Mouse (Mus musculus): ENCODE results near the gene Crmp1.

The Crmp1 gene

DNA sequence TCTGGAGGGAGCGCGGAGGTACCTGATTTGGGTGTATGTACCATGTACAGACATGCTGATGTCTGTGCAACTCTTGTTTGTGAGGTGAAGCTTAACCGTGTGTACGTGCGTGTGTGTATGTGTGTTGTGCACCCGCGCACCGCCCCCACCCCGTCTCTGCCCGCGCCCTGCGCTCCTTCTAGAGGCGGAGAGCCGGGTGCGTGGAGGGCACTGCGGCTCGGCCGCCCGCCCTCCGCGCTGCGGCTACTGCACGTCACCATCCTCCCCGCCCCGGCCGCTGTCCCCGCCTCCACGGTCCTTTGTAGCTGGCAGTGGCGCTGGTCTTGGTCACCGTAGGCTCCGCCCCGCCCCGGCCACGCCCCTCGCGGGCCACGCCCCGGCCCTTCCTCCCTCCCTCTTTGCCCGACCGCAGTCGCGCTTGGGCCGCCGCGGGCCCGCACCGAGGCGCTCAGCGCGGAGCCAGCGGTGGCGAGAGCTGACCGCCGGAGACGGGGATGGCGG lies at the start of gene Crmp1:
TSS of gene Crmp1 (plus strand) at position 290 of the 501 bp plus-strand sequence.
- no peak for DNase-seq (ENCODE audit: extremely low read depth, low read depth)

DNA sequence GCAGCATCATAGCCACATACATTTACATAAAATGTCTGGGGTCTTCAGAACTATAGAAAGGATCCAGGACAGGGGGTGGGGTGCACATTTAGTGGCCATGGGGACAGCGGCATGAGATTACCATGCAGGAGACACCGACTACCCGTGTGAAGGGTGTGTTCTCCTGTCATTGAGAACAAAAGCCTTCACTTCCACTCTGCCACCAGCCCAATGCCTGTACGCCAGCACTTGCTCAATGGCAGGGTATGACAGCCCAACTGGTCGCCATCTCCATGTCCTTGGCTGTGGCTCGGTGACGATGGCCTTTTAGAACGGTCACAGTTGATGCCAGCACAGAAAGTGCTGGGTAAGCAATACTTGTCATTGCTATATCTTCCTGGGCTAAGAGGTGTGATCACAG lies 45.5 kb upstream of the Crmp1 start:
- no peak for DNase-seq (ENCODE audit: extremely low read depth, low read depth)

DNA sequence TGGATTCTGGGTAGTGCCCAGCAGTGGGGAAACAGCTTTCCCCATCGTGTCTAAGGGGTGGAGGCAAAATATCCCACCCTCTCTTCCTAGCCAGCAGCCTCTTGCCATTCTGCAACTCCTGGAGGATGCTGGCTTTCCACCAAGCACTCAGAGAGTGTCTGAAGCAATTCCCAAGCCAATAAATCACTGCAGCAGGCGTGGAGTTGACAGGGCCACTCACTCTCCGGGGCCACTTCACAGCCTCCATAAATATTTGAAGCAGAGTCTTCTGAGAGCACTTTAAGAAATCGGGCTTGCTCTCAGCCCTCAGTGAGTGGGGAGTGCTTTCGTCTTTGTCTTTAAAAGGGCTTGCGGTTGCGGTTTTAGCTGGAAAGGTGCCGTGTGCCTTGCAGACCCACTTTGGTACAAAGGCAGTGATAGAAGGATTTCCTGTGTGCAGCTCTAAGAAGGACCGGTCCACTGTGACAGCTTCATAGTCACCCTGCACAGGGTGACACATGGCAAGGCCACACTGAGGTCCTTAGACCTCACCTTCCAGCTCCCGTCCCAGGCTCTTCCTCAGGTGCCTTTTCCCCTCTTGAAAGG lies 45.0 kb upstream of the Crmp1 start:
- no peak for DNase-seq (ENCODE audit: extremely low read depth, low read depth)

DNA sequence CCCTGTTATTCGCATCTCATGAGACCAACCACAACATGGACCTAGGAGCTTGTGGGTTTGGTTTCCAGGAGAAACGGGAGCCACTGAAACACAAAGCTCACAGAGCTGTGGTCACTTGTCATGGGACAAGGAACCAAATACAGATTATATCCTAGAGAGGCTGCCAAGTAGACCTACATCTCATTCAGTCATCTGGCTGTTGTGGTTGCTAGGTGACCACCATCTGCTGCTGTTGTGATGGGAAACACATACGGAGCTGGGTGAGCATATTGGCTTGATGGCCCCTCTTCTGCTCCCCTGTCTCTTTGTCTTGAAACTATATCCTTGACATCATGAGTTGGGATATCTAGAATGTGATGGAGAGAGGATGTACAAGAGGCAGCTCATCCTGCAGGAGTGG lies 44.3 kb upstream of the Crmp1 start:
- DNase-seq (ENCODE audit: extremely low read depth, low read depth) = no peak

DNA sequence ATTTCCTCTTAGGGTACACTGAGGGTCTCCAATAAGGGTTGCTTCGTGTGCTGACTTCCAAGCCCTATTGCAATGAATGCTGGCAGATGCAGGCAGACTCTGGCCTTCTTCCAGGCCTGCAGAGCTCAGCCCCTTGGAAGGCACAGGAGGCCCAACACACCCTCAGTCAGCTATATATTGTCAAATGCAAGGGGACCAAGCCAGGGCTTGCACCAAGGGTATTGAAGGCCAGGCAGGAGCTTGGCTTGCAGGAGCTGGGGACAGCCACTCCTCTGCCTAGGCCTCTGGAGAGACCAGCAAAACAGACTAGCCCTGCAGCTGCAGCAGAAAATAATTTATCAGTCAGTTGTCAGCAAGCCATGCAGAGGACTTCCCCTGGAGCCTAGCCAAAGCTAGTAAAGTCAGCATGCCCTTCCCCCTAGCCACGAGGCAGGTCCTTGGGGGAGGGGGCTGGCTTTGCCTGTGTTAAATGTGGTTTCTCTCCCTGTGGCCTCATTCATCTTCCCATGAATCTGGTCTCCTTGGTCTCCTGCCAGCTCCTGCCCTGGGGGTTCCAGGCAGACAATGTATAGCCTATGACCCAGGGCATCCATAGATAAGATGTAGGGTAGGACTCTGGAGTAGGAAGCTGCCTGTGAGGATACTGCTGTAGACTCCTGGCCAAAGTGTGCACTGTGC lies 43.6 kb upstream of the Crmp1 start:
- no peak for DNase-seq (ENCODE audit: extremely low read depth, low read depth)

DNA sequence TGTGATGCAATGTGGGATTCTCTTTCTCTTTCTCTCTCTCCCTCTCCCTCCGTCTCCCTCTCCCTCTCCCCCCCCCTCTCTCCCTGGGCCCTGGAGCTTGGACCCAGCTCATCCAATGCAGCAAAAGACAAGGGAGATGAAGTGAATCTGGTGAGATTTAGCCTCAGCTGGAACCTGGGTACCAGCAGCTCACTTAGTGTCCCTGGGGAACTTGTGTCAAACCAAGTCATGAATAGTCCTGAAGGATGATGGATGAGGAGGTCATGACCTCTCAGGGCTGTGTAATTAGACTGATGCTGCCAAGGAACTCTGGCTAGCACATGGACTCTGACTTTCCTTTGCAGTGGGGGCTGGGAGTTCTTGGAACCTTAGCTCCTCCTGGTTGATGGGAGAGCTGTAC lies 39.5 kb upstream of the Crmp1 start:
- no peak for DNase-seq (ENCODE audit: extremely low read depth, low read depth)

DNA sequence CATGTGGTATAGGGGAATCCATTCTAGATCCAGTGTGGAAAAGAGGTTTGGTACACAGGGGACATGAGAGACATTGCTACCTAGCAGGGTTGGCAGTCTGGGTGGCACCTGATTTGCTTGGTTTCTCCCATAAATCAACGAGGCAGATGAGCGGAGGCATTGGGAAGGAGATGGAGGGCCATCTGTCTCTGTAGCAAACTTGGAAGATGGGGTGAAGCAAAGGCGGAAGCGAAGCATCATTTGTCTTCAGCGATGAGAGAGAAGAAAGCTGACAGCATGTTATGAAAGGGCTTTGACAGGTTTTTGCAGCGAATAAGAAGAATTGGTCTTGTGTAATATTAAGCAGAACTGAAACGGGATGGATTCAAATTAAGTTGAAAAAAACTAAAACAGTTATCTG lies 36.9 kb upstream of the Crmp1 start:
- no peak for DNase-seq (ENCODE audit: extremely low read depth, low read depth)

DNA sequence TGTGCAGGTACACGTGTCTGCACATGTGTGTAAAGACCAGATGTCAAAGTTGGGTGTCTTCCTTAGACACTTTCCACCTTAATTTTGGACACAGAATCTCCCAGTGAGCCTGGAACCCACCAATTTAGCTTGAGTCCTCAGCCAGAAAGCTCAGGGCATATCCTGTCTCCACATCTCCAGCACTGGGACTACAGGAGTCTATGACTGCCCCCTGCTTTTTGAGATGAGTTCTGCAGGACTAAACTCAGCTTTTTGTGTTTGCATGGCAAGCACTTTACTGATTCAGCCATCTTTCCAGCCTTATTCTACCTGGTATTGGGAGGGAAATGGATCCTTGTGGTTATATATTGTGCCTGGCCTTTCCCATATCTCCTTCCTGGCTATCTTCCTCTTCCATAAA lies 36.3 kb upstream of the Crmp1 start:
- DNase-seq (ENCODE audit: extremely low read depth, low read depth) = no peak

DNA sequence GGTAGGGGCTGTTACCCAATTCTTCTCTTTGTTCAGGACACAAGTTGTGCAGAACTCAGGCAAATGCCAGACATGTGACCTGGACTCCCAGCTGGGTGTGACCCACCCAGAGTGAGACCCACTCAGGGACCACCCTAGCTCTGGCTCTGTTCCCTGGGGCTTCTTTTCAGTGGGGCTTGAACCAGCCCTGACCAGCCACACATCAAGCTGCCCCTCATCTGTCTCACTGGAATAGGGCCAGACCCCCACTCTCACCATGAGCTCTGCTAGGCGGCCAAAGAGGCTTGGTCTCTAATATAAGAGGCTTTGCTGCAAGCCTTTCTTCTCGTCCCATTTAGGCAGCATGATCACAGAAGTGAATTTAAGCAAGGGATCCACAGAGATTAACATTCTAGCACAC lies 35.4 kb upstream of the Crmp1 start:
- DNase-seq (ENCODE audit: extremely low read depth, low read depth) = no peak

DNA sequence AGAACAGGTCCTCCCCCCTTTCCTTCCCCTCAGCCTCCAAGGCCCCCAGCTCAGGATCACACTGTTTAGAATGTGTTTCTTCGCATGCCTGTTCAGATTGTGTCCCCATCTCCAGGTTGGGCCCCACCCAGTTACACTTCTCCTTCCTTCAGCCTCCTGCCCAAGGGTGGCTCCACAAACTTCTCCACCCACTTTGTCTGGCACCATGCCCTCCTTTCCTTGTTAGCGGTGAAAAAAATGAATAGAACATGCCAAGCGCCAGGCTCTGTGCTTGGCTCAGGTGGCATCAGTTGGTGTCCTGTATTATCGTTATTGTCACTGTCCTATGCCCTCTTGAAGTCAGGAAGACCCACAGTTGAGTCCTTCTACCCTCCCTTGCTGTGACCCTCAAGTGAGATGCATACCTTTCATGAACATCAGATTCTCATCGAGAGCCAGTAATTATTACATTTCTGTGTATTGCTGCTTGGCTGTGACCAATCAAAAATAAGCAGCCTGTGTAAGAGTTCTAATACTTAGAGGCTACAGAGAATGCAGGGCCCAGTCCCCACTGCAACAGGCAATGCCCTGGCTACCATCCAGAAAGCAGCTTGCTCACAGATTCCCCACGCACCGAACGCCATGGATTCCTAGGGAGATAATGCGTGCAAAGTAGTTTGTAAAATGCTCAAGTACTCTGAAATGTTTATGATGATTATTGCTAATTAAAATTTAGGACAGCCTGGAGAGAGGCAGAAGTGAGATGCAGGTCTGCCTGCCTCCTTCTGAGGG lies 28.6 kb upstream of the Crmp1 start:
- DNase-seq (ENCODE audit: extremely low read depth, low read depth) = no peak

DNA sequence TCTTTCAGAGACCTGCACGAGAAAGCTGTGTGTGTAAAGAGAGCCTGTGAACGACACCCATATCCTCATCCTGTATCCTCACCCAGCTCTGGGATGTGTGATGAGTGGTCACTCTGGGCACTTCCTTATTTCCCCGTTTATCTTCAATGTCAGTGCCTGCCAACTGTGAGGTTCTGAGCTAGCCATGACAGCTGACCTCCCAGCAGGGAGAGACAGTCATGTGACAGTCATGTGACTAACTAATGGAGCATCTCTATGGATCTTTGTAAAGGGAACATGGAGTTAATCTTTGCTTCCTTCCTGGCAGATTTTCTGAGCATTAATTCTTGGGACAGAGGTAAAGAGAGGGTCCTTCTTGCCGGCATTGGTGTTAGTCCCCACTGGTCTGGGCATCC lies 28.0 kb upstream of the Crmp1 start:
- DNase-seq (ENCODE audit: extremely low read depth, low read depth) = no peak

DNA sequence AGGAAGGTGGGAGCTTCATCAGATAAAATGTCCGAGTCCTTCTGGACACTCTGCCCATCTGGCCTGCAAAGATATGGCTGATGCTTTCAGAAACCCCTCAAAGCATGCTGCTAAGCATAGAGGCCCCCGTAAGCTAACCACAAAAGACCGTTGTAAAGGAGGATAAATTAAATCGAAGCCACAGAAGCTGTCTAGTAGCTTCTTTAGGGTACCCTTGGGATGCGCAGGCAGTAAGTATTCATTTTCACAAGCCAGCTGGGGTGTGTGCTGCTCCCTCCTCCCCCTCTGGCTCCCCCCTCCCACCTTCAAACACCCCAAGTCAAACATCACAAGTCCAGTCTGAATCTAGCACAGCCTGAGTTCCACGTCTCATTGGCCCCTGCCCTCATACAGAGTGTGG lies 27.1 kb upstream of the Crmp1 start:
- DNase-seq (ENCODE audit: extremely low read depth, low read depth) = no peak

DNA sequence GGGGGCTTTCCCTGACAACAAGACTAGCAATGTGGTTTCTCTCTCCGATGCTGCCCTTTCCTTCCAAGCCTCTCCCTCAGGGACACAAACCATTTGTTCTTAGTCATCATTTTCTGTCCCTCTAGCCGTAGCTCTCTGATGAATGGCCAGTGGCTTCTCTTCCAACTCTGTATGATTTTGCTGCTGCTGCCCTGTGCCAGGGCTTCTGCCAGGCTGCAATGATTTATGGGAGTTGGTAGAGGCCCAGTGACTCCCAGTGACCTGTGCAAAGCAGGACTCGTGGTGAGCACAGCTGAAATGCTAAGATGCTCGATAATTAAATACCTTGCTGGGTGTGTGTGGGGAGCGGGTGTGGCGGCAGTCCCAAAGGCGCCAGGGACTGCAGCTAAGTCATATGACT lies 26.5 kb upstream of the Crmp1 start:
- DNase-seq (ENCODE audit: extremely low read depth, low read depth) = no peak

DNA sequence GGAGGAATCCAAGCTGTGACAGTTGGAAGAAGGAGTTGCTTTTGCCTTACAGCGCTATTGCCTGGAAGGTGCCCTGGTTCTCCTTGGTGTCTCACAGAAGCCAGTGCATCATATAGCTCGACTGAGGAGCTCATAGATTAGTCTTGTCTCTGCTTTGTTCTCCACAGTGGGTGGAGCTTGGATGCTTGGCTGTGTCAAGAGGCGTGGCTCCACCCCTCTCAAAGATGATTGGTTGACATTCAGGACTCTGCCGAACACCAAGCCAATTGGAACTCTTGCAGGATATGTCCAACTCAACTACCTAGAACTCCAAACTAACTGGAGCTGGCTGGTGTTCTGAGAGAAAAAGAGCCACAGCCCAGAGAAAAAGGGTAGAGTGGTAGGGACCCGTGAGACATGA lies 22.1 kb upstream of the Crmp1 start:
- DNase-seq (ENCODE audit: extremely low read depth, low read depth) = no peak

DNA sequence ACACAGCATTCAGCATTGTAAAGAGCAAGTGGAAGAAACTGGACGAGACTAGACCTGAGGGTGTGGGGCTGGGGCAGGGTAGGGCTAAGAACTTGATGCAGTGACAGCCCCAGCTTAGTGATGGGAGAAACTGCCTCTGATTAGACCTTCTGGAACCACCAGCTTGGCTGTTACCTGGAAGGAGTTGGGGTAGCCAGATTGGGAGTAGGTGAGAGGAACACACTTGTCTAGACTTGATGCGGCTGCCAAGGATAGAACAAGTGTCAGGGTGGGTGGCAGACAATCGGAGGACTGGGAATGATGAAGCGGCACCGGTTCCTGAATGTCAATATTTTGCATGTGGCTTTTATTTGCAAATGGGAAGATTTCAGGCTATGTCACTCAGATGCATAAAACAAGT lies 21.2 kb upstream of the Crmp1 start:
- DNase-seq (ENCODE audit: extremely low read depth, low read depth) = no peak

DNA sequence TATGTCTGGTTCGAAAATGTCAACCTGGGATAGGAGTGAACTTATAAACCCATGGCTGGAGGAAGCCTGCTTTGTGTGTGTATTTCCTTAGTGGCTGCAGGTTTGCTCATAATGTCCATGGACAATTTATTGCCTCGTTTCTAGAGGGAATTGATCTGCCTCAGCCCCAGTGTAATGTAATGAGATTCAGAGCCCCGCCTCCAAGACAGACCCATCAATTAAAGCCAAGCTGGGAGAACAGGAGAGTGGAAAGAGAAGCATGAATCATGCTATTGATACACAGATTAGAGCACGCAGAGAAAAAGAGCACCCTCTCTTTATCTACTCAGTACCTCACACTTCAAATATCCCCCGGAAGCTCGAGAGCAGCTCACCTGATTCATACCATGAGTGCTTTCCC lies 20.2 kb upstream of the Crmp1 start:
- no peak for DNase-seq (ENCODE audit: extremely low read depth, low read depth)

DNA sequence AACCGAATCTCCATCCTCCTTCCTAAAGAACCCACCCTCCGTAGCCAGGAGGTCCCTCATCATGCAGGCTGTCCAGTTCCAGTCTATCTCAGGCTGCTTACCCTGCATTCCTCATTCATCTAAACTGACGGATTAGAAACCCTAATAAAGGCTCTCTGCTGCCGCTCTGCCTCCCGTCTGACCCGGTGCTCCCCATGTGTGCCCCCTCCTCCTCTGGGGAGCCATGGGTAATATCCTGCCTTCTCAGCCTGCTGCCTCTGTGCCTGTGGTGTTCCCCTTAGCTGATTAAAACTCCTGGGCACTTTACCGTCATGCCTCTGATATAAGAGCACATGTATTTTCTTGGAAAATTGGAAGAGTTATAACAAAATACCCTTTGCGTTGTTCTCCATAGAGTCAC lies 19.4 kb upstream of the Crmp1 start:
- DNase-seq (ENCODE audit: extremely low read depth, low read depth) = no peak

DNA sequence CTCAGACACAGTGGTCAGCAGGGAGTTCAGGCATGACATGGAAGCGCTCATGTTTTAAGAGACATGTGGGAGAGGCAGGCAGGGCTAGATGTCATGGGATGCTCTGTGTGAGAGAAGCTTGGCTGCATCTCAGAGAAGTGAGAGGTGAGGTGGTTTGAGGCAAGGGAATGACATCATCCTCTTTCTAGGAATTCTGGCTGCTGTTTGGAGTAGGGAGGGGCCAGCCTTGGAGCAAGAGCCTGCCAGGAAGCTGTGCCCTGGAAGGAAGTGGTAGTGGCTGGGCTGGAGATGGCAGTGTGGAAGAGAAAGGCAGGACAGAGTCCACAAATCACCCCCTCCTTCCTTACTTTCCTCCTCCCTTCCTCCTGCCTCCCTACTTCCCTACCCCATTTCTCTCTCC lies 16.0 kb upstream of the Crmp1 start:
- no peak for DNase-seq (ENCODE audit: extremely low read depth, low read depth)

DNA sequence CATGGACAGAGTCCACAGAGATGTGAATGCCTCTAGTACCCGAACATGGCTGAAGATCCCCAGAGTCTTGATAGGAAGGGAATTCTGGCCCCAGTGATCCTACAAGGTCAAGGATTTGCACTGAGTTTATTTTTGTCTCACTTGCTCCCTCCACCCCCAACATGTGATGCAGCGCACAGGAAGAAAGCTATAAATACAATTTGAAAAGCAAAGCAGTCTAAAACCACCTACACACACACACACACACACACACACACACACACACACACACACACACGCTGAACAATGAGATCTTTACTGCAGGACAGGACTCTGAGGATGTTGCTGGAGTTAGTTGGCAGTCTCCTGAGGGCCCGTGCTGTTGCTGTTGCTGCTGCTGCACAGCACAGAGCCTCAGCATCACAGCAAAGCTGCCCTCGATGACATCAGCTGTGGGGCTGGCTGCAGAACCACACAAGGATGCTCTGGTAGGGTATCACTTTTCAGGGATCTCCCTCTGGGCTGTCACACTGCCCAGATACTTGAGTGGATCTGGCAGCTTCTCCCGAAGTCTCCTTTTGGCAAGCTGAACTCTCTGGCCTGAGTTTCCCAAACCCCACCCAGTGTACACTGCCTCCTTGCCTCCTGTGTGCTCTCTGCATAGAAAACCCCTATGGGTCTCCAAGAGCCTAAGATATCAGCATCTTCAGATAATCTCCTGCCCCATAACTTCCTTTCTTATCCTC lies 13.6 kb upstream of the Crmp1 start:
- DNase-seq (ENCODE audit: extremely low read depth, low read depth) = no peak

DNA sequence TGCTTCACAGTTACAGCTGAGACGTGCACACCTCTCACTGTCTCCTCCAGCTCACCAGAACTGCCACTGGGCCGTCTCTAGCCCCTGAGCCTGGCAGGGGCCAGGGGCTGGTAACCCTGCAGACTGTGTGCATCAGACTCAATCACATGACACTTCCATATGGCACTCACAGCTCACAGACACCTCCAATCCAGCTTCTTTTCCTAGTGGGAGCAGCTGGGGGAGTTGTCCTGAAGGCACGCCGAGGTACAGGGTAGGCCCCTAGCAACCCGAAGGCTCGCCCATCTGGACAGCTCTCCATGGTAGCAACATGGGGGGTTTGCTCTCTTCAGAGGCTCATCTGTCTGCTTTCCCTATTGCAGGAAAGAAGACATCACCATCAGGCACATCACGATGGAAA lies 12.8 kb upstream of the Crmp1 start:
- DNase-seq (ENCODE audit: extremely low read depth, low read depth) = no peak

DNA sequence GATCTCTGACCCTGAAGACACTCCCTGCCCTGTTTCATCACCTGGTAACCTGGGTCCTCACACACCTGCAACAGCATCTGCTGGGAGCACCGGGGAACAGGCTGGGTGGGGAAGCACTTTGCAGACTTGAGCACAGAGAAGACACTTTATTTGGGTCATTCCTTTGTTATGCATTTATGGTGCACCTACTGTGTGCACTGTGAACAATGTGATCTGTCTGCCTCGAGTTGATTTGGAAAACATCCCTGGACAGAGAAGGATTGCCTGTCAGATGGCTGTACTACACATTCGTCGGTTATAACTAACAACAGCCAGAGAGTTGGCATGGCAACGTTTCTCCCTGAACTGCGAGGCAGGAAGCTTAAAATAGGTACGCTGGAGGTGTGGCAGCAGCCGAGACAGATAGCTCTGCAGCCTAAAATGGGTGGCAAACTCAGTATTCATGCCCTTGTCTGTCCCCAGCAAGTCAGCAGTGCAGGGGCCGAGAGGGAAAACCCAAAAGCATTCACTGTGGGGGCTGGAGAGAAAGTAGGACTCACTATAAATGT lies 8.7 kb upstream of the Crmp1 start:
- DNase-seq (ENCODE audit: extremely low read depth, low read depth) = no peak

DNA sequence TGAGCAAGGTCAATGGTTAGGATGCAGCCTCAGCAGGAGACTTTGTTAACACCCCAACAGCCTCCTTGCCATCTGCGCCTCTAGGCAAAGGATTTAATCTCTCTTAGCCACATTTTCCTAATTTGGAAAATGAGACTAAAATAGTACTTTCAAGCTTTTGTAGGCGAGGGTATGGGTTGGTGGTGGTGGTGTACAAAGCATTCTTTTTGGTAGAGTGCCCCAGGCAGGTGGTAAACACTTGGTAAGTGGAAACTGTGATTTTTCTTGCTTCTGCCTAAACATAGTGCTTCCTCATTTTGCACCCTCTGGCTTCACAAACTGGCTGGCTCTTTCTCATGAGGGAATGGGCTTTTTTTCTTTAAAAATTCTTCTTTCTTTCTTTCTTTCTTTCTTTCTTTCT lies 3.1 kb upstream of the Crmp1 start:
- DNase-seq (ENCODE audit: extremely low read depth, low read depth) = no peak

Data from MEL-GATA-1-ER (cell line).